Mouse (Mus musculus) urinary bladder, adult 18-20 months (tissue): ENCODE data around the gene H2-M1.

Source experiments
- DNase-seq, 2 experiments: peaks; one replicate each; pipeline ENCODE4 v3.0.0; 2022; ENCODE audit warnings: low spot score in 2 of 2, mixed read lengths in 2 of 2

Gene H2-M1

GRCm38 (mm10) chr17:36672119-36672518 is at the start of gene H2-M1:
Gene H2-M1 (minus strand): TSS chr17:36672219.
- no peak for DNase-seq

GRCm38 (mm10) chr17:36697693-36698092 is 25.7 kb upstream of the H2-M1 start:
- no peak for DNase-seq

GRCm38 (mm10) chr17:36642566-36642965 is 29.5 kb downstream of the H2-M1 start, which contains the start of gene H2-M9:
Gene H2-M9 (minus strand): TSS chr17:36642666.
- no peak for DNase-seq
